Mouse (Mus musculus): ENCODE measurements around the gene Cxcl15. TPM values are rescaled to one million over a fixed set of nuclear protein-coding genes. Genes with fewer than 3 reads are reported as not detected.
"Not testable (repeated sequence)": the region's sequence is repeated elsewhere in the genome, so short reads cannot be mapped to it uniquely, and the experiment has no call there.

Gene Cxcl15
- total RNA-seq, 2 experiments from 2014 or later, result not detected

GRCm38 (mm10) chr5:90789306-90790073, 4.8 kb upstream of the Cxcl15 start:
- no peak for DNase-seq (ENCODE audit: low spot score in 2 of 2)

- DNase-seq (ENCODE audit: low spot score in 2 of 2), result no peak
These were observed 4.2 kb upstream of the Cxcl15 start for GRCm38 (mm10) chr5:90790074-90790502.

GRCm38 (mm10) chr5:90795392-90795791, 1.1 kb downstream of the Cxcl15 start:
- not testable (repeated sequence) for DNase-seq (ENCODE audit: low spot score in 2 of 2)

- DNase-seq (ENCODE audit: low spot score in 2 of 2), result no peak
These were observed 10.2 kb downstream of the Cxcl15 start for GRCm38 (mm10) chr5:90804574-90804973.

- no peak for DNase-seq (ENCODE audit: low spot score in 2 of 2)
These were observed 11.7 kb downstream of the Cxcl15 start for GRCm38 (mm10) chr5:90806050-90806449.

GRCm38 (mm10) chr5:90807176-90807950, 13.0 kb downstream of the Cxcl15 start:
- no peak for DNase-seq (ENCODE audit: low spot score in 2 of 2)

- no peak for DNase-seq (ENCODE audit: low spot score in 2 of 2)
These were observed 25.4 kb downstream of the Cxcl15 start for GRCm38 (mm10) chr5:90819756-90820155.

GRCm38 (mm10) chr5:90832145-90832767, 37.9 kb downstream of the Cxcl15 start:
- DNase-seq (ENCODE audit: low spot score in 2 of 2), result no peak

GRCm38 (mm10) chr5:90832768-90833388, 38.5 kb downstream of the Cxcl15 start:
- no peak for DNase-seq (ENCODE audit: low spot score in 2 of 2)

GRCm38 (mm10) chr5:90834436-90834835, 40.1 kb downstream of the Cxcl15 start:
- no peak for DNase-seq (ENCODE audit: low spot score in 2 of 2)

- DNase-seq (ENCODE audit: low spot score in 2 of 2), result no peak
These were observed 44.2 kb downstream of the Cxcl15 start for GRCm38 (mm10) chr5:90838582-90838981.

GRCm38 (mm10) chr5:90840902-90841869, 46.9 kb downstream of the Cxcl15 start:
- no peak for DNase-seq (ENCODE audit: low spot score in 2 of 2)

- no peak for DNase-seq (ENCODE audit: low spot score in 2 of 2)
These were observed 49.6 kb downstream of the Cxcl15 start for GRCm38 (mm10) chr5:90843891-90844290.

- not testable (repeated sequence) for DNase-seq (ENCODE audit: low spot score in 2 of 2)
These were observed 55.8 kb downstream of the Cxcl15 start for GRCm38 (mm10) chr5:90850096-90850495.

- not testable (repeated sequence) for DNase-seq (ENCODE audit: low spot score in 2 of 2)
These were observed 57.1 kb downstream of the Cxcl15 start for GRCm38 (mm10) chr5:90851391-90851790.

Small RNAs within 50 kb of the gene (microRNA-seq; reads per million reads assigned to microRNA genes)
- 0 reads per million in 2 experiments for gene Gm24322 (ENCODE audit: borderline number of aligned reads in 2 of 2)

Other genes starting within 250 kb of the Cxcl15 start
- not detected for gene 5830473C10Rik, start 233.4 kb upstream of the Cxcl15 start, total RNA-seq (2021)
- gene Rassf6, start 153.9 kb upstream of the Cxcl15 start, total RNA-seq (2021), result 1 to 10 TPM; 3.7 to 7.4 TPM
- gene Cxcl5, start 35.2 kb upstream of the Cxcl15 start, total RNA-seq (2021), result not detected
- gene Ppbp, start 26.0 kb upstream of the Cxcl15 start, total RNA-seq (2021), result 1 to 10 TPM; 2.4 to 7.8 TPM
- gene Pf4, start 22.1 kb upstream of the Cxcl15 start, total RNA-seq (2021), result 10 to 100 TPM in 1 of 2 experiments, 1 to 10 TPM in 1; 9.7 to 25.7 TPM
- gene Cxcl3, start 8.4 kb upstream of the Cxcl15 start, total RNA-seq (2021), result not detected
- gene Cxcl1, start 96.7 kb downstream of the Cxcl15 start, total RNA-seq (2021), result 1 to 10 TPM in 1 of 2 experiments, under 1 TPM in 1; 0.86 to 1.5 TPM
- under 1 TPM in 1 of 2 experiments, not detected in 1; 0.32 TPM for gene Cxcl2, start 109.3 kb downstream of the Cxcl15 start, total RNA-seq (2021)
- 10 to 100 TPM; 19.6 to 20.6 TPM for gene Mthfd2l, start 136.6 kb downstream of the Cxcl15 start, total RNA-seq (2021)
- gene Epgn, start 232.9 kb downstream of the Cxcl15 start, total RNA-seq (2021), result under 1 TPM in 1 of 2 experiments, not detected in 1; 0.22 TPM

All from adrenal gland, adult 18-20 months (tissue).